Mouse (Mus musculus): ENCODE measurements around the gene Ssxb10.
"Not testable (repeated sequence)": the region's sequence is repeated elsewhere in the genome, so short reads cannot be mapped to it uniquely, and the experiment has no call there.

Ssxb10 gene

GRCm38 (mm10) chrX:8327124-8327523, at the start of gene Ssxb10:
Gene Ssxb10, plus strand, starts transcription at chrX:8327424.
- DNase-seq = no peak

GRCm38 (mm10) chrX:8288621-8289020, 38.6 kb upstream of the Ssxb10 start:
- no peak for DNase-seq

- no peak for DNase-seq
Measured at GRCm38 (mm10) chrX:8309302-8309701, 17.9 kb upstream of the Ssxb10 start.

- DNase-seq = peak; percentile 28
Measured at GRCm38 (mm10) chrX:8314905-8315304, 12.3 kb upstream of the Ssxb10 start.

- DNase-seq = not testable (repeated sequence)
Measured at GRCm38 (mm10) chrX:8366678-8367077, 39.5 kb downstream of the Ssxb10 start, which contains the start of gene Ssxb9. Gene Ssxb9, plus strand, starts transcription at chrX:8366978.

Data from right cerebral cortex, postnatal 14 days (tissue).